Mouse (Mus musculus): ENCODE data around the gene Tspan3. TPM values are rescaled to one million over a fixed set of nuclear protein-coding genes. Genes with fewer than 3 reads are reported as not detected.

Gene Tspan3
- polyA plus RNA-seq, 1 experiment from 2014 or later, result 689 TPM

GRCm38 (mm10) chr9:56196921-56197320 lies 31.6 kb upstream of the Tspan3 start:
- H3K27ac ChIP-seq (ENCODE audit: low read depth, low read length), result no peak overlapping the region
- peaks cover 7% of the 10 kb centered on the region; the same call in 1 of the 2 replicates for H3K4me1 ChIP-seq (ENCODE audit: control insufficient read depth, insufficient read depth, low read depth, low read length)
- no peak overlapping the region for H3K4me3 ChIP-seq (ENCODE audit: low read length)
- H3K27me3 ChIP-seq (replicated peaks; ENCODE audit: control insufficient read depth, insufficient read depth, low read length), result no peaks in the 10 kb centered on the region
- ATAC-seq, result no peak
- no peaks in the 10 kb centered on the region for H3K9me3 ChIP-seq (ENCODE audit: control insufficient read depth, low read length)
- no peak overlapping the region for H3K9ac ChIP-seq (ENCODE audit: low read depth, low read length)
- 80% methylated on average over 4 of the region's 4 CpGs for WGBS
- no peak overlapping the region for H3K4me2 ChIP-seq (ENCODE audit: low read length)
- H3K36me3 ChIP-seq (ENCODE audit: control insufficient read depth, insufficient read depth, low read length), result no peaks in the 10 kb centered on the region

- H3K4me1 ChIP-seq (ENCODE audit: control insufficient read depth, insufficient read depth, low read depth, low read length), result peaks cover 11% of the 10 kb centered on the region; the same call in 1 of the 2 replicates
- 34% methylated on average over 3 of the region's 3 CpGs for whole genome bisulfite sequencing
- no peak for ATAC-seq
These were observed 29.9 kb upstream of the Tspan3 start for GRCm38 (mm10) chr9:56195193-56195592.

GRCm38 (mm10) chr9:56191498-56192455 lies 26.5 kb upstream of the Tspan3 start:
- no peaks in the 10 kb centered on the region for H3K9me3 ChIP-seq (ENCODE audit: control insufficient read depth, low read length)
- H3K27ac ChIP-seq (ENCODE audit: low read depth, low read length), result peak overlapping the region; percentile 69
- peaks cover 11% of the 10 kb centered on the region; the same call in 1 of the 2 replicates for H3K4me1 ChIP-seq (ENCODE audit: control insufficient read depth, insufficient read depth, low read depth, low read length)
- 0 out of 2 replicates have a peak overlapping the region, but pooled peaks have one; percentile 28 for H3K9ac ChIP-seq (ENCODE audit: low read depth, low read length)
- no peaks in the 10 kb centered on the region for H3K27me3 ChIP-seq (replicated peaks; ENCODE audit: control insufficient read depth, insufficient read depth, low read length)
- no peak overlapping the region for H3K4me2 ChIP-seq (ENCODE audit: low read length)
- WGBS, result 41% methylated on average over 11 of the region's 11 CpGs
- ATAC-seq, result peak; percentile 72
- no peak overlapping the region for H3K4me3 ChIP-seq (ENCODE audit: low read length)
- H3K36me3 ChIP-seq (ENCODE audit: control insufficient read depth, insufficient read depth, low read length), result no peaks in the 10 kb centered on the region

More at GRCm38 (mm10) chr9:56195193-56195592, 29.9 kb upstream of the Tspan3 start:
- no peak overlapping the region for H3K27ac ChIP-seq (ENCODE audit: low read depth, low read length)
- H3K9me3 ChIP-seq (ENCODE audit: control insufficient read depth, low read length), result no peaks in the 10 kb centered on the region
- H3K36me3 ChIP-seq (ENCODE audit: control insufficient read depth, insufficient read depth, low read length), result no peaks in the 10 kb centered on the region
- no peaks in the 10 kb centered on the region for H3K27me3 ChIP-seq (replicated peaks; ENCODE audit: control insufficient read depth, insufficient read depth, low read length)
- H3K4me2 ChIP-seq (ENCODE audit: low read length), result no peak overlapping the region
- no peak overlapping the region for H3K9ac ChIP-seq (ENCODE audit: low read depth, low read length)
- no peak overlapping the region for H3K4me3 ChIP-seq (ENCODE audit: low read length)

- no peaks in the 10 kb centered on the region for H3K36me3 ChIP-seq (ENCODE audit: control insufficient read depth, insufficient read depth, low read length)
- no peaks in the 10 kb centered on the region for H3K27me3 ChIP-seq (replicated peaks; ENCODE audit: control insufficient read depth, insufficient read depth, low read length)
- no peak overlapping the region; the same call in 1 of the 2 replicates for H3K4me2 ChIP-seq (ENCODE audit: low read length)
- H3K9ac ChIP-seq (ENCODE audit: low read depth, low read length), result no peak overlapping the region
- peaks cover 3% of the 10 kb centered on the region for H3K4me1 ChIP-seq (ENCODE audit: control insufficient read depth, insufficient read depth, low read depth, low read length)
- peak; percentile 37; the same call in 1 of the 2 replicates for ATAC-seq
- H3K9me3 ChIP-seq (ENCODE audit: control insufficient read depth, low read length), result no peaks in the 10 kb centered on the region
- H3K4me3 ChIP-seq (ENCODE audit: low read length), result no peak overlapping the region
- H3K27ac ChIP-seq (ENCODE audit: low read depth, low read length), result peak overlapping the region; percentile 5; the same call in 1 of the 2 replicates
- WGBS, result 12% methylated on average over 8 of the region's 8 CpGs
These were observed 15.0 kb upstream of the Tspan3 start for GRCm38 (mm10) chr9:56180118-56180781.

- Histone ChIP-seq H3K9me3 (ENCODE audit: control insufficient read depth, low read length) (no peaks in the 10 kb centered on the region), H3K4me3 (ENCODE audit: low read length) (no peak overlapping the region), H3K9ac (ENCODE audit: low read depth, low read length) (no peak overlapping the region), H3K4me1 (ENCODE audit: control insufficient read depth, insufficient read depth, low read depth, low read length) (peaks cover 3% of the 10 kb centered on the region), H3K4me2 (ENCODE audit: low read length) (no peak overlapping the region), H3K27ac (ENCODE audit: low read depth, low read length) (no peak overlapping the region), H3K36me3 (ENCODE audit: control insufficient read depth, insufficient read depth, low read length) (no peaks in the 10 kb centered on the region), H3K27me3 (replicated peaks; ENCODE audit: control insufficient read depth, insufficient read depth, low read length) (no peaks in the 10 kb centered on the region)
- ATAC-seq, result peak; percentile 61; the same call in 1 of the 2 replicates
- 79% methylated on average over 6 of the region's 6 CpGs for WGBS
These were observed 14.3 kb upstream of the Tspan3 start for GRCm38 (mm10) chr9:56179416-56180117.

- H3K9me3 ChIP-seq (ENCODE audit: control insufficient read depth, low read length), result no peaks in the 10 kb centered on the region
- ATAC-seq, result no peak
- 73% methylated on average over 4 of the region's 4 CpGs for WGBS
- peaks cover 3% of the 10 kb centered on the region for H3K4me1 ChIP-seq (ENCODE audit: control insufficient read depth, insufficient read depth, low read depth, low read length)
- no peak overlapping the region for H3K4me2 ChIP-seq (ENCODE audit: low read length)
- no peaks in the 10 kb centered on the region for H3K36me3 ChIP-seq (ENCODE audit: control insufficient read depth, insufficient read depth, low read length)
- H3K27me3 ChIP-seq (replicated peaks; ENCODE audit: control insufficient read depth, insufficient read depth, low read length), result no peaks in the 10 kb centered on the region
- no peak overlapping the region for H3K4me3 ChIP-seq (ENCODE audit: low read length)
- no peak overlapping the region for H3K27ac ChIP-seq (ENCODE audit: low read depth, low read length)
- no peak overlapping the region for H3K9ac ChIP-seq (ENCODE audit: low read depth, low read length)
These were observed 12.1 kb upstream of the Tspan3 start for GRCm38 (mm10) chr9:56177354-56177753.

GRCm38 (mm10) chr9:56175316-56175715 lies 10.0 kb upstream of the Tspan3 start:
- peaks cover 3% of the 10 kb centered on the region for H3K4me1 ChIP-seq (ENCODE audit: control insufficient read depth, insufficient read depth, low read depth, low read length)
- H3K9me3 ChIP-seq (ENCODE audit: control insufficient read depth, low read length), result no peaks in the 10 kb centered on the region
- H3K9ac ChIP-seq (ENCODE audit: low read depth, low read length), result no peak overlapping the region
- WGBS, result 82% methylated on average over 3 of the region's 3 CpGs
- ATAC-seq, result no peak
- H3K27ac ChIP-seq (ENCODE audit: low read depth, low read length), result no peak overlapping the region
- H3K4me2 ChIP-seq (ENCODE audit: low read length), result no peak overlapping the region
- no peaks in the 10 kb centered on the region for H3K27me3 ChIP-seq (replicated peaks; ENCODE audit: control insufficient read depth, insufficient read depth, low read length)
- no peak overlapping the region for H3K4me3 ChIP-seq (ENCODE audit: low read length)
- H3K36me3 ChIP-seq (ENCODE audit: control insufficient read depth, insufficient read depth, low read length), result no peaks in the 10 kb centered on the region

GRCm38 (mm10) chr9:56167690-56168089 lies 2.4 kb upstream of the Tspan3 start:
- Histone ChIP-seq H3K27ac (ENCODE audit: low read depth, low read length) (no peak overlapping the region), H3K9ac (ENCODE audit: low read depth, low read length) (no peak overlapping the region), H3K27me3 (replicated peaks; ENCODE audit: control insufficient read depth, insufficient read depth, low read length) (no peaks in the 10 kb centered on the region), H3K4me3 (ENCODE audit: low read length) (no peak overlapping the region), H3K4me2 (ENCODE audit: low read length) (no peak overlapping the region), H3K36me3 (ENCODE audit: control insufficient read depth, insufficient read depth, low read length) (no peaks in the 10 kb centered on the region), H3K9me3 (ENCODE audit: control insufficient read depth, low read length) (no peaks in the 10 kb centered on the region), H3K4me1 (ENCODE audit: control insufficient read depth, insufficient read depth, low read depth, low read length) (no peaks in the 10 kb centered on the region)
- WGBS, result 10% methylated on average over 6 of the region's 6 CpGs
- no peak for ATAC-seq
